Mouse (Mus musculus): Measurements from ENCODE around the gene Hnrnph3.

DNA sequence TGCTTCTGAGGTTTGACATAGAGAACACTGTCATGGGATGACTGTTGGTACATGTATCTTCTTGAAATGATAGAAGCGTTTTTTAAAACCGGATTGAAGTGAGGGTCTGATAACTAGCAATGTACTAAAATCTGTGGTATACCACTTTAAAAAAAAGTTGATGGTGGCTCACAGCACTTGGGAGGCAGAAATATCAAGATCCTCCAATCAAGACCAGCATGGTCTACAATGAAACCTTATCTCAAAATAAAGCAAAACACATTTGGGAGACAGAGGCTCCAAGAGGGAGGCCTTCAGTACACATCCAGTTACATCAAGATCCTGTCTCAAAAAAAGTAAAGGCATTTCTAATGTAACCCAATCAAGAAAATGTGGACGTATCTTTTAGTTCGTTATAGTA, 2.3 kb downstream of the Hnrnph3 start:
- TF ChIP-seq CTCF (conservative IDR thresholded peaks at IDR 0.05; ENCODE audit: insufficient read depth, insufficient read length, low read depth, low read length) (no peak), POLR2A (IDR thresholded peaks at IDR 0.05; ENCODE audit: low read depth, low read length) (no peak)
